Mouse (Mus musculus): ENCODE data around the gene Tmem176b. TPM values are rescaled to one million over a fixed set of nuclear protein-coding genes. Genes with fewer than 3 reads are reported as not detected.
"Not testable (repeated sequence)": the region's sequence is repeated elsewhere in the genome, so short reads cannot be mapped to it uniquely, and the experiment has no call there.

Tmem176b gene
- total RNA-seq, 1 experiment: 4.7 TPM

DNA sequence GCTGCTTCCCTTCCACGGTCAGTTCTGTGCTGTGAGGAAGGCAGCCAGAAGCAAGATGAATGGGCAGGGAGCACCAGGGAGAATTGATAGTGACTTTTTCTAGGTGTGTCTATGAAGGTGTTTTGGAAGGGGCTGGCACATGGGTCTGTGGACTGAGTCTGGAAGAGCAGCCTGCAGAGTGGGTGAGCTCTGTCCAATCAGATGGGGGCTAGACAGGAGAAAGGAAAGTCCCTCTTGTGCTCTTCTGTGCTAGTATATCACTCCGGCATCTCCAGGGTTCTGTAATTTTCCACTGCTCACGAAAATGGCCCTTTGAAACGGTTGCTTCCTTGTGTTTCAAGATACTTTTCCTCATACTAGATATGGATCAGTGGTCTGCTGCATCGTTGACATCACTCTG is 31.3 kb upstream of the Tmem176b start, which contains the start of gene Aoc1:
Gene Aoc1 (plus strand): TSS at position 301 of the 400 bp plus-strand sequence.
- Histone ChIP-seq H3K9ac (ENCODE audit: insufficient read depth, low read depth, low read length, poor library complexity, severe bottlenecking) (no peak within 1 kb of the TSS), H3K36me3 (ENCODE audit: control insufficient read depth, insufficient read depth, low read length, poor library complexity, severe bottlenecking) (no peaks in the 10 kb centered on the region), H3K27ac (ENCODE audit: insufficient read depth, low read depth, low read length, poor library complexity, severe bottlenecking) (no peak within 1 kb of the TSS), H3K4me1 (ENCODE audit: control insufficient read depth in 2 of 2, insufficient read depth in 2 of 2, low read length in 2 of 2, poor library complexity in 1 of 2) (peaks cover 0 to 3% of the 10 kb centered on the region in 2 experiments; a peak in 2 of 4 replicates), H3K4me3 (ENCODE audit: insufficient read depth in 1 of 2, low read depth in 1 of 2, low read length in 2 of 2, poor library complexity in 1 of 2, severe bottlenecking in 1 of 2) (no peak within 1 kb of the TSS), H3K9me3 (ENCODE audit: control insufficient read depth, insufficient read depth, low read depth, low read length) (no peaks in the 10 kb centered on the region)
- no peak for DNase-seq (ENCODE audit: low read depth, low spot score)
- TF ChIP-seq ZNF384 (IDR thresholded peaks at IDR 0.05; ENCODE audit: low read depth, low read length) (no peak), ZC3H11A (IDR thresholded peaks at IDR 0.05; ENCODE audit: borderline replicate concordance, low read depth, low read length) (no peak), HCFC1 (IDR thresholded peaks at IDR 0.05; ENCODE audit: borderline replicate concordance, insufficient read depth, low read length) (no peak), MAFK (IDR thresholded peaks at IDR 0.05; ENCODE audit: insufficient read depth, low read depth, low read length) (no peak), CHD2 (IDR thresholded peaks at IDR 0.05; ENCODE audit: low read depth, low read length) (no peak)
- in situ Hi-C loops (cut with MboI; ENCODE audit: low sequenced_read_pairs in 2 of 2, unreplicated experiment in 2 of 2): no loop called here

DNA sequence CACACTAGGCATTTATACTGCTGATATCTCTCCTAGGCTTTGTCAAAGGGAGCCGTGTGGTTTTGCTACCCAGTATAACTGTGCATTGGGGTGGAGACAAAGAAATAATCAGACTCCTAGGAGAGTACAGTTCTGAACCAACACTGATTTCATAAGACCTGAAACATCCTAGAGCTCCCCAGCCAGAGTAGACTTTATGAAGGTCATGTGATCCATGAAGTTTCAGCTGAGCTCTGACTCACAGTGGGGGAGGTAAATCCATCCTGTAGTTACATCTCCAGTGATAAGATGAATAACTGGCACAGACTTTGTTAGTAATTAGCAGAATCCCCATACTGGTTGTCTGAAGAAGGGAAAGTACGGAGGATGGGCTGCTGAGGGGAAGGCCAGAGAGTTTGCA is 28.5 kb upstream of the Tmem176b start:
- no peak for DNase-seq (ENCODE audit: low read depth, low spot score)
- Histone ChIP-seq H3K4me3 (ENCODE audit: insufficient read depth in 1 of 2, low read depth in 1 of 2, low read length in 2 of 2, poor library complexity in 1 of 2, severe bottlenecking in 1 of 2) (no peak overlapping the region), H3K9me3 (ENCODE audit: control insufficient read depth, insufficient read depth, low read depth, low read length) (no peaks in the 10 kb centered on the region), H3K9ac (ENCODE audit: insufficient read depth, low read depth, low read length, poor library complexity, severe bottlenecking) (no peak overlapping the region), H3K36me3 (ENCODE audit: control insufficient read depth, insufficient read depth, low read length, poor library complexity, severe bottlenecking) (no peaks in the 10 kb centered on the region), H3K4me1 (ENCODE audit: control insufficient read depth in 2 of 2, insufficient read depth in 2 of 2, low read length in 2 of 2, poor library complexity in 1 of 2) (peaks cover 3 to 13% of the 10 kb centered on the region in 2 experiments; a peak in 3 of 4 replicates), H3K27ac (ENCODE audit: insufficient read depth, low read depth, low read length, poor library complexity, severe bottlenecking) (no peak overlapping the region)
- in situ Hi-C loops (cut with MboI; ENCODE audit: low sequenced_read_pairs in 2 of 2, unreplicated experiment in 2 of 2): no loop called here
- TF ChIP-seq ZNF384 (IDR thresholded peaks at IDR 0.05; ENCODE audit: low read depth, low read length): no peak
- no peak for TF ChIP-seq CHD2 (IDR thresholded peaks at IDR 0.05; ENCODE audit: low read depth, low read length)
- TF ChIP-seq MAFK (IDR thresholded peaks at IDR 0.05; ENCODE audit: insufficient read depth, low read depth, low read length): no peak
- no peak for TF ChIP-seq ZC3H11A (IDR thresholded peaks at IDR 0.05; ENCODE audit: borderline replicate concordance, low read depth, low read length)
- no peak for TF ChIP-seq HCFC1 (IDR thresholded peaks at IDR 0.05; ENCODE audit: borderline replicate concordance, insufficient read depth, low read length)

- H3K4me1 ChIP-seq (ENCODE audit: control insufficient read depth in 2 of 2, insufficient read depth in 2 of 2, low read length in 2 of 2, poor library complexity in 1 of 2): peaks cover 3 to 19% of the 10 kb centered on the region in 2 experiments; a peak in 3 of 4 replicates
- no peak overlapping the region for H3K4me3 ChIP-seq (ENCODE audit: insufficient read depth in 1 of 2, low read depth in 1 of 2, low read length in 2 of 2, poor library complexity in 1 of 2, severe bottlenecking in 1 of 2)
- no peak overlapping the region for H3K27ac ChIP-seq (ENCODE audit: insufficient read depth, low read depth, low read length, poor library complexity, severe bottlenecking)
- DNase-seq (ENCODE audit: low read depth, low spot score): no peak
- TF ChIP-seq ZNF384 (IDR thresholded peaks at IDR 0.05; ENCODE audit: low read depth, low read length) (no peak), HCFC1 (IDR thresholded peaks at IDR 0.05; ENCODE audit: borderline replicate concordance, insufficient read depth, low read length) (no peak)
- H3K9me3 ChIP-seq (ENCODE audit: control insufficient read depth, insufficient read depth, low read depth, low read length): no peaks in the 10 kb centered on the region
- H3K9ac ChIP-seq (ENCODE audit: insufficient read depth, low read depth, low read length, poor library complexity, severe bottlenecking): no peak overlapping the region
- H3K36me3 ChIP-seq (ENCODE audit: control insufficient read depth, insufficient read depth, low read length, poor library complexity, severe bottlenecking): no peaks in the 10 kb centered on the region
- in situ Hi-C loops (cut with MboI; ENCODE audit: low sequenced_read_pairs in 2 of 2, unreplicated experiment in 2 of 2): no loop called here
These were observed 25.9 kb upstream of the Tmem176b start for GRCm38 (mm10) chr6:48867158-48867557.

DNA sequence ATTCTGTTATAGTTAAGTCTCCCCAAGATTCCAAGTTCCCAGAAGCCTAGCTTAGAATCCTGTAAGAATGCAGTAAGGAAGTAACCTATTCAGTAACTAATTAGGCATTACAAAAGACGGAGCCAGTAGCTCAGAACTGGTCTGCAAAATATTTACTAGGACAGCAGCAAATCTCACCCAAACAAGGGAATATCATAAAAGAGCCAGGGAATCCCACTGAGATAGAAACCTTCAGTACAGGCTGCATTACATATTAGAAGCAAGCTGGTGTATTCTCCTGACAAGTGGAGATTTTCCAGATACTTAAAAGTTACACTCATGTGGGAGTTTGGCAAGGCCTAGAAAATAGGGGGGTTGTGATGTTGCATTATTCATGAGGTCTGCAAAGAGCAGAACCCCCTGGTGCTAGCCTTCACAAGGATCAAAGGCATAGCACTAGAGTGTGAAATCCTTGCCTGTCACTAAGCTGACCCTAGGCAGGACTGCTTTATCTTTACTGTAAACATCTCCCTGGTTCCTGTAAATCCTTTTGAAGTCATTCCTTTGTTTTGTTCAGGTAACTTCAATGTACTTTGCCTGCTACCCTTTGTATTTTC is 25.2 kb upstream of the Tmem176b start:
- H3K9ac ChIP-seq (ENCODE audit: insufficient read depth, low read depth, low read length, poor library complexity, severe bottlenecking); in situ Hi-C loops (cut with MboI; ENCODE audit: low sequenced_read_pairs in 2 of 2, unreplicated experiment in 2 of 2); H3K4me3 ChIP-seq (ENCODE audit: insufficient read depth in 1 of 2, low read depth in 1 of 2, low read length in 2 of 2, poor library complexity in 1 of 2, severe bottlenecking in 1 of 2); H3K36me3 ChIP-seq (ENCODE audit: control insufficient read depth, insufficient read depth, low read length, poor library complexity, severe bottlenecking); DNase-seq (ENCODE audit: low read depth, low spot score); H3K9me3 ChIP-seq (ENCODE audit: control insufficient read depth, insufficient read depth, low read depth, low read length); H3K27ac ChIP-seq (ENCODE audit: insufficient read depth, low read depth, low read length, poor library complexity, severe bottlenecking): not testable (repeated sequence)
- H3K4me1 ChIP-seq (ENCODE audit: control insufficient read depth in 2 of 2, insufficient read depth in 2 of 2, low read length in 2 of 2, poor library complexity in 1 of 2): peaks cover 3 to 24% of the 10 kb centered on the region in 2 experiments; a peak in 3 of 4 replicates

GRCm38 (mm10) chr6:48865152-48865745 is 24.0 kb upstream of the Tmem176b start:
- Histone ChIP-seq H3K9me3 (ENCODE audit: control insufficient read depth, insufficient read depth, low read depth, low read length) (no peaks in the 10 kb centered on the region), H3K36me3 (ENCODE audit: control insufficient read depth, insufficient read depth, low read length, poor library complexity, severe bottlenecking) (no peaks in the 10 kb centered on the region), H3K4me3 (ENCODE audit: insufficient read depth in 1 of 2, low read depth in 1 of 2, low read length in 2 of 2, poor library complexity in 1 of 2, severe bottlenecking in 1 of 2) (no peak overlapping the region), H3K9ac (ENCODE audit: insufficient read depth, low read depth, low read length, poor library complexity, severe bottlenecking) (no peak overlapping the region), H3K27ac (ENCODE audit: insufficient read depth, low read depth, low read length, poor library complexity, severe bottlenecking) (no peak overlapping the region), H3K4me1 (ENCODE audit: control insufficient read depth in 2 of 2, insufficient read depth in 2 of 2, low read length in 2 of 2, poor library complexity in 1 of 2) (peaks cover 3 to 29% of the 10 kb centered on the region in 2 experiments; a peak in 3 of 4 replicates)
- DNase-seq (ENCODE audit: low read depth, low spot score): no peak
- TF ChIP-seq HCFC1 (IDR thresholded peaks at IDR 0.05; ENCODE audit: borderline replicate concordance, insufficient read depth, low read length): no peak
- no peak for TF ChIP-seq ZNF384 (IDR thresholded peaks at IDR 0.05; ENCODE audit: low read depth, low read length)
- TF ChIP-seq MAFK (IDR thresholded peaks at IDR 0.05; ENCODE audit: insufficient read depth, low read depth, low read length): no peak
- TF ChIP-seq CHD2 (IDR thresholded peaks at IDR 0.05; ENCODE audit: low read depth, low read length): no peak
- no peak for TF ChIP-seq ZC3H11A (IDR thresholded peaks at IDR 0.05; ENCODE audit: borderline replicate concordance, low read depth, low read length)
- in situ Hi-C loops (cut with MboI; ENCODE audit: low sequenced_read_pairs in 2 of 2, unreplicated experiment in 2 of 2): no loop called here
